Mouse (Mus musculus) stomach, postnatal 0 days (tissue): ENCODE data around the gene Limd1.

ENCODE experiments used
- CTCF ChIP-seq: IDR thresholded peaks from 2 replicates; pipeline ENCODE4 v1.5.1; 2016; ENCODE audit warnings: antibody characterized with exemption, low read depth, mild to moderate bottlenecking, moderate library complexity
- EP300 ChIP-seq: optimal IDR thresholded peaks from 2 replicates; pipeline ENCODE3; 2016; ENCODE audit warnings: antibody characterized with exemption

- TF ChIP-seq CTCF (no peak), EP300 (no peak)
These were observed 52.1 kb downstream of the Limd1 start for GRCm38 (mm10) chr9:123530566-123531130.
